ENCODE assay signal across 19 mouse cellular contexts in the genomic region with DNA sequence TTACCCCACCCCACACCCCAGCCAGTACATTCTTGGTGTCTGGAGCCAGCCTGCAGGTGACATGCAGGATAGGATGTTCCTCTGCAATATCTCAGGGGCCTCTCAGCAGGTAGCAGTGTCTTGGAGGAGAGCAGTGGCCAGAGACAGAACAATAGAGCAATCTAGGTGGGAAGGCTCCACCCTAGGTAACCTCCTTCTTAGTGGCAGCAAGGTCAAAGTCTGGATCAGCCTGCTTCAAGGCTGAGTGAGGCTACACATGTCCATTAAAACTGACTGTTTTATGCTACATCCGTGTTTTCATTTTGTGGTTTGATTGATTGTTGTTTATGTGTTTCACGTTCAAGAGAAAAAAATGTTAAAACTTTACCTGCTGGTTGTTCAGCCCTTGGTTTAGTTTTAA. TPM values are rescaled to one million over a fixed set of nuclear protein-coding genes. Genes with fewer than 3 reads are reported as not detected.
"Had no signal": no experiment of that assay in that cellular context is flagged by ENCODE, and none has a peak within 500 bp of the region (broad histone marks: within the 10 kb centered on the region; RNA-seq: fewer than 3 reads in every experiment).

No protein-coding gene starts in this region.

RNA-seq across cellular contexts. Expression of a gene that starts 19.7 kb away (rescaled TPM):
- polyA plus RNA-seq: cortical plate, adult 2 months; embryonic facial prominence, embryonic 10.5 days; embryonic facial prominence, embryonic 11.5 days; embryonic facial prominence, embryonic 12.5 days; embryonic facial prominence, embryonic 13.5 days; embryonic facial prominence, embryonic 14.5 days; embryonic facial prominence, embryonic 15.5 days; erythroblast, embryonic 14.5 days; forebrain, embryonic 10.5 days; forebrain, embryonic 11.5 days; forebrain, embryonic 12.5 days; forebrain, embryonic 13.5 days; forebrain, embryonic 14.5 days; forebrain, embryonic 15.5 days; forebrain, embryonic 16.5 days; forebrain, postnatal 0 days; gonadal fat pad, adult 2 months; heart, adult 2 months had no signal

RNA-seq across cellular contexts. Expression of a gene that starts 28.4 kb away (rescaled TPM):
- polyA plus RNA-seq: cortical plate, adult 2 months; embryonic facial prominence, embryonic 10.5 days; embryonic facial prominence, embryonic 11.5 days; embryonic facial prominence, embryonic 12.5 days; embryonic facial prominence, embryonic 13.5 days; embryonic facial prominence, embryonic 14.5 days; embryonic facial prominence, embryonic 15.5 days; erythroblast, embryonic 14.5 days; forebrain, embryonic 10.5 days; forebrain, embryonic 11.5 days; forebrain, embryonic 12.5 days; forebrain, embryonic 13.5 days; forebrain, embryonic 14.5 days; forebrain, embryonic 15.5 days; forebrain, embryonic 16.5 days; forebrain, postnatal 0 days; frontal cortex, adult 2 months; gonadal fat pad, adult 2 months; heart, adult 2 months had no signal

RNA-seq across cellular contexts. Expression of a gene that starts 54.7 kb away (rescaled TPM):
- polyA plus RNA-seq: cortical plate, adult 2 months; embryonic facial prominence, embryonic 10.5 days; embryonic facial prominence, embryonic 11.5 days; embryonic facial prominence, embryonic 12.5 days; embryonic facial prominence, embryonic 13.5 days; embryonic facial prominence, embryonic 14.5 days; embryonic facial prominence, embryonic 15.5 days; erythroblast, embryonic 14.5 days; forebrain, embryonic 10.5 days; forebrain, embryonic 11.5 days; forebrain, embryonic 12.5 days; forebrain, embryonic 13.5 days; forebrain, embryonic 14.5 days; forebrain, embryonic 15.5 days; forebrain, embryonic 16.5 days; forebrain, postnatal 0 days; gonadal fat pad, adult 2 months; heart, adult 2 months had no signal
